7 mouse cellular contexts compared by ENCODE assay signal in the genomic region with DNA sequence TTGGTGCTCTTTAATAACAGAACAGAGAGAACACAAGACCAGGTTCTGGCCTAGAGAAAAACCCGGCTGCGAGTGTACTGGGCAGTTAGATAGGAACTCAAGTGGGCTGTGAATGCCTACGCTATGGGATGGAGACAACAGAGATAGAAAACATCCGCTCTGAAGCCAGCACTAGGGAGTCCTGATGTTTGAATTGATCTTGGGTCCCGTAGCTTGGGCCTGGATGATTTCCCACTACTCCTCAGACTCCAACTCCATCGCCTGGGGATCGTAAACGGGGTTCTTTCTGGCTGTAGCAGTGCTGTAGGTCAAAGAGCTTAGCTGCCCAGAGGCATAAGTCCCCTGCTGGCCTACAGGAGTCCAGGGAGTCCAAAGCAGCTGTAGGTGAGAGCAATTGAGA. TPM values are rescaled to one million over a fixed set of nuclear protein-coding genes. Genes with fewer than 3 reads are reported as not detected.
DNase-seq lines count a peak whose midpoint lies in the region; ATAC-seq and TF ChIP-seq lines count a peak whose summit lies in the region.

No protein-coding gene starts in this region.

- peak overlapping the region; percentile 91 for H3K4me2 ChIP-seq in lung, embryonic 15.5 days

- WGBS in lung, embryonic 15.5 days: 12% methylated on average over 8 of the region's 8 CpGs
- 15% methylated on average over 8 of the region's 8 CpGs for WGBS in forebrain, embryonic 10.5 days
- WGBS in limb, embryonic 10.5 days: 13% methylated on average over 8 of the region's 8 CpGs
- WGBS in small intestine, adult 2 months: 29% methylated on average over 8 of the region's 8 CpGs

- H3K9ac ChIP-seq in lung, embryonic 15.5 days: peak overlapping the region; percentile 80

- H3K27me3 ChIP-seq in lung, embryonic 15.5 days: no peaks in the 10 kb centered on the region
- H3K27me3 ChIP-seq in forebrain, embryonic 10.5 days (ENCODE audit: poor library complexity, severe bottlenecking): no peaks in the 10 kb centered on the region; the same call in 1 of the 2 replicates
- H3K27me3 ChIP-seq in limb, embryonic 10.5 days (ENCODE audit: low read depth, poor library complexity, severe bottlenecking): no peaks in the 10 kb centered on the region
- no peaks in the 10 kb centered on the region for H3K27me3 ChIP-seq in small intestine, adult 2 months (ENCODE audit: control insufficient read depth, insufficient read depth, low read length)

- no peak for TF ChIP-seq CTCF in small intestine, adult 2 months (IDR thresholded peaks at IDR 0.05; ENCODE audit: extremely low read depth, insufficient read length, insufficient replicate concordance, low read depth, low read length)

- peaks cover 22% of the 10 kb centered on the region for H3K36me3 ChIP-seq in lung, embryonic 15.5 days
- H3K36me3 ChIP-seq in forebrain, embryonic 10.5 days (replicated peaks): peaks cover 23% of the 10 kb centered on the region
- H3K36me3 ChIP-seq in limb, embryonic 10.5 days: peaks cover 25% of the 10 kb centered on the region
- H3K36me3 ChIP-seq in small intestine, adult 2 months (ENCODE audit: control insufficient read depth, insufficient read depth, low read length): peaks cover 19% of the 10 kb centered on the region

- H3K4me3 ChIP-seq in lung, embryonic 15.5 days: peak overlapping the region; percentile 80
- peak overlapping the region; percentile 92 for H3K4me3 ChIP-seq in forebrain, embryonic 10.5 days
- peak overlapping the region; percentile 93 for H3K4me3 ChIP-seq in limb, embryonic 10.5 days
- peak overlapping the region; percentile 89; the same call in 1 of the 2 replicates for H3K4me3 ChIP-seq in small intestine, adult 2 months (ENCODE audit: low read depth, low read length)

- no peak for TF ChIP-seq POLR2A in small intestine, adult 2 months (IDR thresholded peaks at IDR 0.05; ENCODE audit: low read depth, low read length)

- DNase-seq in lung, postnatal 10 days: no peak
- DNase-seq in forebrain, embryonic 10.5 days (ENCODE audit: extremely low spot score, low spot score): no peak
- DNase-seq in limb, embryonic 10.5 days (ENCODE audit: low spot score): peak; percentile 39
- no peak for DNase-seq in spleen, postnatal 10 days (ENCODE audit: low spot score in 2 of 2)
- no peak for DNase-seq in frontal cortex, postnatal 10 days (ENCODE audit: low spot score in 2 of 2)

- no peak for ATAC-seq in lung, embryonic 15.5 days (ENCODE audit: borderline replicate concordance, extremely low read depth, low FRiP score, low TSS enrichment)

- H3K9me3 ChIP-seq in lung, embryonic 15.5 days: no peaks in the 10 kb centered on the region
- H3K9me3 ChIP-seq in forebrain, embryonic 10.5 days: no peaks in the 10 kb centered on the region
- no peaks in the 10 kb centered on the region for H3K9me3 ChIP-seq in limb, embryonic 10.5 days (replicated peaks)

- H3K4me1 ChIP-seq in lung, embryonic 15.5 days: peaks cover 22% of the 10 kb centered on the region
- peaks cover 38% of the 10 kb centered on the region for H3K4me1 ChIP-seq in forebrain, embryonic 10.5 days
- H3K4me1 ChIP-seq in limb, embryonic 10.5 days: peaks cover 27% of the 10 kb centered on the region
- H3K4me1 ChIP-seq in small intestine, adult 2 months (ENCODE audit: control insufficient read depth, insufficient read depth, insufficient read length, low read length): peaks cover 34% of the 10 kb centered on the region

- peak overlapping the region; percentile 86 for H3K27ac ChIP-seq in lung, embryonic 15.5 days
- H3K27ac ChIP-seq in forebrain, embryonic 10.5 days: peak overlapping the region; percentile 92
- H3K27ac ChIP-seq in limb, embryonic 10.5 days: peak overlapping the region; percentile 92
- peak overlapping the region; percentile 91 for H3K27ac ChIP-seq in small intestine, adult 2 months (ENCODE audit: insufficient read depth, low read depth, low read length)

RNA-seq across cellular contexts. Expression of gene Camta2, which starts 0.5 kb away (rescaled TPM):
- polyA plus RNA-seq in lung, embryonic 15.5 days (2015; fragmentation: Nextera tagmentation; extraction: Ambion mirVana): 11.8 and 12.8 TPM in 2 replicates
- 7.4 and 9.1 TPM in 2 replicates for polyA plus RNA-seq in forebrain, embryonic 10.5 days (2016; fragmentation: Nextera tagmentation; extraction: Ambion mirVana)
- 8.9 and 11.6 TPM in 2 replicates for polyA plus RNA-seq in limb, embryonic 10.5 days (2016; fragmentation: Nextera tagmentation; extraction: Ambion mirVana)
- polyA plus RNA-seq in small intestine, adult 2 months (2012; rRNA removed): 27.7 and 66.7 TPM in 2 replicates

RNA-seq across cellular contexts. Expression of gene Inca1, which starts 11.6 kb away (rescaled TPM):
- polyA plus RNA-seq in lung, embryonic 15.5 days (2015; fragmentation: Nextera tagmentation; extraction: Ambion mirVana): 1.0 and 1.5 TPM in 2 replicates
- 0.63 and 1.1 TPM in 2 replicates for polyA plus RNA-seq in forebrain, embryonic 10.5 days (2016; fragmentation: Nextera tagmentation; extraction: Ambion mirVana)
- 1.1 and 1.2 TPM in 2 replicates for polyA plus RNA-seq in limb, embryonic 10.5 days (2016; fragmentation: Nextera tagmentation; extraction: Ambion mirVana)
- 0.38 and 0.79 TPM in 2 replicates for polyA plus RNA-seq in small intestine, adult 2 months (2012; rRNA removed)

RNA-seq across cellular contexts. Expression of gene Kif1c, which starts 12.0 kb away (rescaled TPM):
- 4.7 and 4.8 TPM in 2 replicates for polyA plus RNA-seq in lung, embryonic 15.5 days (2015; fragmentation: Nextera tagmentation; extraction: Ambion mirVana)
- polyA plus RNA-seq in forebrain, embryonic 10.5 days (2016; fragmentation: Nextera tagmentation; extraction: Ambion mirVana): 1.5 and 1.8 TPM in 2 replicates
- 2.0 and 2.2 TPM in 2 replicates for polyA plus RNA-seq in limb, embryonic 10.5 days (2016; fragmentation: Nextera tagmentation; extraction: Ambion mirVana)
- polyA plus RNA-seq in small intestine, adult 2 months (2012; rRNA removed): 33.9 and 87.1 TPM in 2 replicates

RNA-seq across cellular contexts. Expression of gene Spag7, which starts 19.2 kb away (rescaled TPM):
- polyA plus RNA-seq in lung, embryonic 15.5 days (2015; fragmentation: Nextera tagmentation; extraction: Ambion mirVana): 170 TPM in 2 replicates
- polyA plus RNA-seq in forebrain, embryonic 10.5 days (2016; fragmentation: Nextera tagmentation; extraction: Ambion mirVana): 176 and 181 TPM in 2 replicates
- 182 and 196 TPM in 2 replicates for polyA plus RNA-seq in limb, embryonic 10.5 days (2016; fragmentation: Nextera tagmentation; extraction: Ambion mirVana)
- 21.0 and 36.6 TPM in 2 replicates for polyA plus RNA-seq in small intestine, adult 2 months (2012; rRNA removed)

RNA-seq across cellular contexts. Expression of gene Eno3, which starts 31.4 kb away (rescaled TPM):
- 27.9 and 33.3 TPM in 2 replicates for polyA plus RNA-seq in lung, embryonic 15.5 days (2015; fragmentation: Nextera tagmentation; extraction: Ambion mirVana)
- polyA plus RNA-seq in forebrain, embryonic 10.5 days (2016; fragmentation: Nextera tagmentation; extraction: Ambion mirVana): 33.4 and 44.7 TPM in 2 replicates
- 67.8 and 75.6 TPM in 2 replicates for polyA plus RNA-seq in limb, embryonic 10.5 days (2016; fragmentation: Nextera tagmentation; extraction: Ambion mirVana)
- polyA plus RNA-seq in small intestine, adult 2 months (2012; rRNA removed): 3.3 and 12.7 TPM in 2 replicates
